Mouse (Mus musculus): ENCODE data around the gene Ogfod2.

The Ogfod2 gene

DNA sequence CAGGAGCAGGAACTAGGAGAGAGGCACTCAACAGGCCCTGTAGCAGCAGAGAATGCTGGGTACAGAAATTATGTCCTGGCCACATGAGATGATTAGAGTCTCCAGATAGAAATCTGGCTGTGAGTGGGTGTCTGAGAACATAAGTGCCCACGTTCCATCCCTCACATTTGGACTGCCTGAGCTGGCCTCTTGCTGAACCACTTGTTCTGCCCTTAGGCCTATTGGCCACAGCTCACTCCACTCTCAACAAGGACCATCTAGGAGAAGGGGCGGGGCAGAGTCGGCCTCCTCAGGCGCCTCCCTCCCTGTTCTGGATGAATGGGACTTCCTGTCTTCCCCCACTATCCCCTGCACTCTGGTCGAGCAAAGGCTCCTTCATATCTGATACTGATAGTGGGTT lies 36.9 kb downstream of the Ogfod2 start:
- no peak for DNase-seq (ENCODE audit: low read depth in 1 of 2, low spot score in 2 of 2)

GRCm38 (mm10) chr5:124150895-124151294 lies 38.8 kb downstream of the Ogfod2 start:
- no peak for DNase-seq (ENCODE audit: low read depth in 1 of 2, low spot score in 2 of 2)

DNA sequence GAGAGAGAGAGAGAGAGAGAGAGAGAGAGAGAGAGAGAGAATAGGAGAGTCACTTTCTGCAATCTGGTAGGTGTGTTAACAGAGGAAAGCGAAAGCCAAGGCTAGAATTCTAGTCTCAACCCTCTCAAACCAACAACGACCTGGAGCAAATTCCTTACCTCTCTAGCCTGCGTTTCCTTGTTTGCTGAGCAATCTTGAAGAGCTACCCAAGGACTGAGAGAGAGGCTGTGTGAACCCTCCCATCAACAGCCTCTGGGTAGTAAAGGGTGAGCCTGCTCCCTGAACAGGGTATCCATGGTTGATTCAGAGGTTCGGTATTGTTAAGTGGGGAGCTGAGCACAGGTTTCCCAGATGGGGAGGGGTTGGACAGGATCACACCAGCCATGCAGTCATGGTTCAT lies 40.6 kb downstream of the Ogfod2 start:
- no peak for DNase-seq (ENCODE audit: low read depth in 1 of 2, low spot score in 2 of 2)

GRCm38 (mm10) chr5:124155943-124156342 lies 43.8 kb downstream of the Ogfod2 start:
- DNase-seq (ENCODE audit: low read depth in 1 of 2, low spot score in 2 of 2): no peak

GRCm38 (mm10) chr5:124158305-124158704 lies 46.2 kb downstream of the Ogfod2 start:
- DNase-seq (ENCODE audit: low read depth in 1 of 2, low spot score in 2 of 2): no peak

GRCm38 (mm10) chr5:124159453-124159852 lies 47.4 kb downstream of the Ogfod2 start:
- no peak for DNase-seq (ENCODE audit: low read depth in 1 of 2, low spot score in 2 of 2)

DNA sequence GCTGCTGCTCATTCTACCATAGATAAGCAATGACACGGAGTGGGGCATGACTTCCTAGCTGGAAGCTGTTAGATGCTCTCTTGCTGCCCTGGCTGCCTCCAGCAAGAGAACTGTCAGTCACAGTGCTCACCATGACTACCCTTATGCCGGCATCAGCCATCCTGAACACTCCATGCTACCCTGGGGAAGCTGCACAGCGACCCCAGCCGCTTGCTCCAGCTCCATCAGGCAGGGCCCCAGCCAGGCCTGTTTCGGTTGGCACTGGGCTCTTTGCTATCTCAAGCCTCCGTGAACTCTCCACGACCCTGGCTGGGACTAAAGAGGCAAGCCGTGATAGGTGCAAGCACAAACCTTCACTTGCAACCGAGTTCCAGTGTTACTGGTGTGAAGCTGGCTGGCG lies 49.7 kb downstream of the Ogfod2 start:
- DNase-seq (ENCODE audit: low read depth in 1 of 2, low spot score in 2 of 2): no peak

GRCm38 (mm10) chr5:124162577-124162976 lies 50.5 kb downstream of the Ogfod2 start:
- no peak for DNase-seq (ENCODE audit: low read depth in 1 of 2, low spot score in 2 of 2)

DNA sequence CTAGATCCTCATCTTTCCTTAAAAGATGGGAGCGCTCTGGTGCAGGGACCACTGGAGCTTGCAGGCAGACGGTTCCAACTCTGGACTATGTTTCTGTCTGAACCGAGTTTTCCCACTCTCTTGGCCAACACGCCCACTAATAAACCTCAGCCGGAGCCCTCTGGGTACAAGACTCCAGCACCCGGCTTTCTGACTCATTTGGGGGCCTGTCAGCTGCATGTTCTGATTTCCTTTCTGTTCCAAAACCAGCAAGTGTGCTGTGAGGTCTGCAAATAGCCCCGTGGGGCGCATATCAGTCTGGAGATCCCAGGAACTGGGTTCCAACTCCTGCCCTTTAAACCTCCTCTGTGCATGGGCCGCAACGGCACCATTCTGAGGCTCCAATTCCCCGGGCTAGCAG lies 51.3 kb downstream of the Ogfod2 start:
- no peak for DNase-seq (ENCODE audit: low read depth in 1 of 2, low spot score in 2 of 2)

All from monocyte, adult 2 months (primary cell).